Comparison of ENCODE assay signal across 33 mouse cellular contexts in the genomic region with DNA sequence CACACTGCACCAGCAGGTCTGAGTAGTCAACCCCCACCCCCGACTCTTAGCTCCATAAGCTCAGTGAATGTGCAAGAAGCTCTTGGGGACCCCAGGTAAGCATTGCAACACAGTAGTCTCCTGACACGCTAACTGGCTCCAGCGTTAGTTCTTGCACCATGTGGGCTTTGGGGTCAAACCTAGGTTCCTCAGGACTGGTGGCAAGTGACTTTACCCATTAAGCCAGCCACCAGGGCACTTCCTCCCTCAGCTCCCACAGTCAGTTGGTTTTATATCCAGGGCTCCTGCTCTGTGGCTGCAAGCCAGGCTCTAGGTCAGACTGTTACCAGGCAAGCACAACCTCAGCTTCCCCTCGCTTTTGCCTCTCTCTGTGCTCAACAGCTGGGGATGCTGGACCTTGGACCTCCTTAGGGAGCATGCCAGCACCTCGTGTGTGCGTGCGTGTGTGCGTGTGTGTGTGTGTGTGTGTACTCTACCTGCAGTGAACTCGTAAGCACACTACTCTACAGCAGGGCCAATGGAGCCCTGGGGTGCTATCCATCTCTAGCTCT. TPM values are rescaled to one million over a fixed set of nuclear protein-coding genes. Genes with fewer than 3 reads are reported as not detected.
A peak's percentile ranks its signal among the peaks of the same experiment; 100 is the strongest.
DNase-seq lines count a peak whose midpoint lies in the region; ATAC-seq lines count a peak whose summit lies in the region.
"Had no signal": no experiment of that assay in that cellular context is flagged by ENCODE, and none has a peak within 500 bp of the region (broad histone marks: within the 10 kb centered on the region; RNA-seq: fewer than 3 reads in every experiment).

No protein-coding gene starts in this region.

- H3K36me3 ChIP-seq in kidney, embryonic 15.5 days, result peaks cover 100% of the 10 kb centered on the region
- peaks cover 86% of the 10 kb centered on the region for H3K36me3 ChIP-seq in neural tube, embryonic 13.5 days
- H3K36me3 ChIP-seq in midbrain, embryonic 10.5 days, result peaks cover 100% of the 10 kb centered on the region

- no peaks in the 10 kb centered on the region for H3K27me3 ChIP-seq in kidney, embryonic 15.5 days
- H3K27me3 ChIP-seq in neural tube, embryonic 13.5 days, result no peaks in the 10 kb centered on the region
- no peaks in the 10 kb centered on the region for H3K27me3 ChIP-seq in midbrain, embryonic 10.5 days (ENCODE audit: low read depth, poor library complexity, severe bottlenecking)
- H3K27me3 ChIP-seq: embryonic facial prominence, embryonic 13.5 days; hindbrain, embryonic 12.5 days; liver, embryonic 12.5 days had no signal

- no peak overlapping the region for H3K9ac ChIP-seq in kidney, embryonic 15.5 days
- no peak overlapping the region for H3K9ac ChIP-seq in neural tube, embryonic 13.5 days
- H3K9ac ChIP-seq: embryonic facial prominence, embryonic 13.5 days; forebrain, postnatal 0 days; hindbrain, embryonic 12.5 days; liver, embryonic 12.5 days; liver, postnatal 0 days had no signal

- H3K4me3 ChIP-seq in kidney, embryonic 15.5 days (replicated peaks), result no peak overlapping the region
- no peak overlapping the region for H3K4me3 ChIP-seq in neural tube, embryonic 13.5 days
- no peak overlapping the region for H3K4me3 ChIP-seq in midbrain, embryonic 10.5 days
- H3K4me3 ChIP-seq: embryonic facial prominence, embryonic 13.5 days; forebrain, embryonic 10.5 days; hindbrain, embryonic 12.5 days; liver, embryonic 12.5 days; myocyte had no signal

- H3K4me2 ChIP-seq in kidney, embryonic 15.5 days, result no peak overlapping the region
- H3K4me2 ChIP-seq in neural tube, embryonic 13.5 days, result no peak overlapping the region
- H3K4me2 ChIP-seq: embryonic facial prominence, embryonic 13.5 days; heart, embryonic 11.5 days; hindbrain, embryonic 12.5 days; liver, embryonic 12.5 days had no signal

- WGBS in kidney, embryonic 15.5 days, result 92% methylated on average over 9 of the region's 9 CpGs
- WGBS in neural tube, embryonic 13.5 days, result 91% methylated on average over 9 of the region's 9 CpGs
- WGBS in midbrain, embryonic 10.5 days, result 92% methylated on average over 9 of the region's 9 CpGs

- DNase-seq in kidney, adult 11 months, result peak; percentile 26
- DNase-seq in neural tube, embryonic 10.5 days (ENCODE audit: extremely low spot score, low spot score), result no peak
- peak; percentile 42 for DNase-seq in kidney, postnatal 14 days
- DNase-seq in gastrocnemius, postnatal 4 days (ENCODE audit: low spot score in 2 of 2), result no peak
- DNase-seq in midbrain, embryonic 10.5 days (ENCODE audit: low spot score), result no peak
- DNase-seq: adrenal gland, postnatal 14 days; cerebellum, adult 11-12 months; forebrain, postnatal 0 days; heart, adult 11 months; heart, postnatal 36 days; layer of hippocampus, postnatal 36 days; left cerebral cortex, postnatal 4 days; liver, postnatal 0 days; thymus, postnatal 4 days had no signal

- H3K9me3 ChIP-seq in kidney, embryonic 15.5 days (replicated peaks), result no peaks in the 10 kb centered on the region
- H3K9me3 ChIP-seq in neural tube, embryonic 13.5 days, result no peaks in the 10 kb centered on the region; the same call in 1 of the 2 replicates
- no peaks in the 10 kb centered on the region for H3K9me3 ChIP-seq in midbrain, embryonic 10.5 days (replicated peaks)
- H3K9me3 ChIP-seq: embryonic facial prominence, embryonic 13.5 days; hindbrain, embryonic 12.5 days; liver, embryonic 12.5 days had no signal

- ATAC-seq in kidney, embryonic 15.5 days (replicated peaks; ENCODE audit: low FRiP score), result no peak
- no peak for ATAC-seq in neural tube, embryonic 13.5 days (ENCODE audit: low read depth)
- ATAC-seq: CD4-positive, CD25-positive, alpha-beta regulatory T cell, adult 4 months; forebrain, postnatal 0 days; intestine, postnatal 0 days; liver, embryonic 12.5 days; liver, postnatal 0 days had no signal

- H3K4me1 ChIP-seq in kidney, embryonic 15.5 days, result no peaks in the 10 kb centered on the region
- H3K4me1 ChIP-seq in neural tube, embryonic 13.5 days (replicated peaks), result peaks cover 33% of the 10 kb centered on the region
- H3K4me1 ChIP-seq in midbrain, embryonic 10.5 days, result peaks cover 12% of the 10 kb centered on the region; the same call in 1 of the 2 replicates
- H3K4me1 ChIP-seq: embryonic facial prominence, embryonic 13.5 days; liver, embryonic 12.5 days had no signal

- no peak overlapping the region for H3K27ac ChIP-seq in kidney, embryonic 15.5 days
- H3K27ac ChIP-seq in neural tube, embryonic 13.5 days (replicated peaks), result 0 out of 2 replicates have a peak overlapping the region, but pooled peaks have one; percentile 81
- no peak overlapping the region for H3K27ac ChIP-seq in midbrain, embryonic 10.5 days (replicated peaks)
- H3K27ac ChIP-seq: embryonic facial prominence, embryonic 13.5 days; liver, embryonic 12.5 days; macrophage had no signal

RNA-seq across cellular contexts. Expression of gene 1700061G19Rik, which starts 20.2 kb away (rescaled TPM):
- polyA plus RNA-seq in kidney, embryonic 15.5 days (2015; fragmentation: Nextera tagmentation; extraction: Ambion mirVana), result 0.27 and 0.30 TPM in 2 replicates
- polyA plus RNA-seq in neural tube, embryonic 13.5 days (2015; fragmentation: Nextera tagmentation; extraction: Ambion mirVana), result 0.54 and 0.60 TPM in 2 replicates
- total RNA-seq in gastrocnemius, postnatal 4 days (2021), result not detected
- 0.48 and 0.66 TPM in 2 replicates for polyA plus RNA-seq in midbrain, embryonic 10.5 days (2016; fragmentation: Nextera tagmentation; extraction: Ambion mirVana)
- total RNA-seq: gastrocnemius, adult 8-10 months; heart, postnatal 36 days; midbrain, postnatal 0 days had no signal
- polyA plus RNA-seq: macrophage had no signal

RNA-seq across cellular contexts. Expression of gene Acsbg2, which starts 21.2 kb away (rescaled TPM):
- polyA plus RNA-seq in kidney, embryonic 15.5 days (2015; fragmentation: Nextera tagmentation; extraction: Ambion mirVana), result not detected in 2 replicates
- polyA plus RNA-seq in neural tube, embryonic 13.5 days (2015; fragmentation: Nextera tagmentation; extraction: Ambion mirVana), result not detected in 2 replicates
- total RNA-seq in gastrocnemius, postnatal 4 days (2021), result not detected
- polyA plus RNA-seq in midbrain, embryonic 10.5 days (2016; fragmentation: Nextera tagmentation; extraction: Ambion mirVana), result not detected in 2 replicates
- total RNA-seq: forebrain, postnatal 0 days; gastrocnemius, adult 8-10 months; heart, postnatal 36 days; layer of hippocampus, adult 18-20 months; layer of hippocampus, postnatal 36 days; left cerebral cortex, postnatal 4 days had no signal
- polyA plus RNA-seq: embryonic facial prominence, embryonic 13.5 days; forebrain, embryonic 10.5 days; forebrain, postnatal 0 days; heart, embryonic 11.5 days; heart, embryonic 16.5 days; hindbrain, embryonic 12.5 days; intestine, postnatal 0 days; limb, embryonic 14.5 days; liver, embryonic 12.5 days; liver, postnatal 0 days; lung, embryonic 16.5 days; macrophage; midbrain, postnatal 0 days; myocyte; neural tube, embryonic 14.5 days; thymus, postnatal 0 days had no signal

RNA-seq across cellular contexts. Expression of gene Mllt1, which starts 39.8 kb away (rescaled TPM):
- polyA plus RNA-seq in kidney, embryonic 15.5 days (2015; fragmentation: Nextera tagmentation; extraction: Ambion mirVana), result 54.6 and 57.8 TPM in 2 replicates
- 66.8 and 68.0 TPM in 2 replicates for polyA plus RNA-seq in neural tube, embryonic 13.5 days (2015; fragmentation: Nextera tagmentation; extraction: Ambion mirVana)
- total RNA-seq in gastrocnemius, postnatal 4 days (2021), result 10 to 100 TPM; 23.9 to 27.2 TPM
- polyA plus RNA-seq in midbrain, embryonic 10.5 days (2016; fragmentation: Nextera tagmentation; extraction: Ambion mirVana), result 67.7 and 77.8 TPM in 2 replicates

Comparison
In these comparisons a context has a peak if more than half of its experiments do, and no peak if none do; other contexts are left out.
1. DNase-seq: peak in kidney, adult 11 months (single experiment) and kidney, postnatal 14 days (single experiment); none in neural tube, embryonic 10.5 days (single experiment), gastrocnemius, postnatal 4 days (0 of 2) and midbrain, embryonic 10.5 days (single experiment).